Mouse (Mus musculus): Measurements from ENCODE around the gene Syne4. TPM values are rescaled to one million over a fixed set of nuclear protein-coding genes. Genes with fewer than 3 reads are reported as not detected.

Gene Syne4
- polyA plus RNA-seq, 1 experiment from 2014 or later: 14.8 TPM

- H3K4me1 ChIP-seq (ENCODE audit: control insufficient read depth, insufficient read depth, low read depth, low read length): peaks cover 10% of the 10 kb centered on the region
- H3K4me3 ChIP-seq (ENCODE audit: low read length): peak overlapping the region; percentile 81
- peak overlapping the region; percentile 80 for H3K4me2 ChIP-seq (ENCODE audit: low read length)
- no peaks in the 10 kb centered on the region for H3K36me3 ChIP-seq (ENCODE audit: control insufficient read depth, insufficient read depth, low read length)
- no peaks in the 10 kb centered on the region for H3K9me3 ChIP-seq (ENCODE audit: control insufficient read depth, low read length)
- H3K9ac ChIP-seq (ENCODE audit: low read depth, low read length): peak overlapping the region; percentile 90
- H3K27me3 ChIP-seq (replicated peaks; ENCODE audit: control insufficient read depth, insufficient read depth, low read length): no peaks in the 10 kb centered on the region
- ATAC-seq: peak; percentile 99
- H3K27ac ChIP-seq (ENCODE audit: low read depth, low read length): peak overlapping the region; percentile 78
- WGBS: under 1% methylated on average over 20 of the region's 20 CpGs
These were observed 7.7 kb downstream of the Syne4 start for GRCm38 (mm10) chr7:30322285-30322667.

GRCm38 (mm10) chr7:30322865-30323264 is 8.3 kb downstream of the Syne4 start:
- peak overlapping the region; percentile 81 for H3K4me3 ChIP-seq (ENCODE audit: low read length)
- peak overlapping the region; percentile 56 for H3K9ac ChIP-seq (ENCODE audit: low read depth, low read length)
- H3K36me3 ChIP-seq (ENCODE audit: control insufficient read depth, insufficient read depth, low read length): no peaks in the 10 kb centered on the region
- H3K27ac ChIP-seq (ENCODE audit: low read depth, low read length): peak overlapping the region; percentile 65; the same call in 1 of the 2 replicates
- ATAC-seq: no peak
- H3K27me3 ChIP-seq (replicated peaks; ENCODE audit: control insufficient read depth, insufficient read depth, low read length): no peaks in the 10 kb centered on the region
- no peaks in the 10 kb centered on the region for H3K9me3 ChIP-seq (ENCODE audit: control insufficient read depth, low read length)
- H3K4me1 ChIP-seq (ENCODE audit: control insufficient read depth, insufficient read depth, low read depth, low read length): peaks cover 10% of the 10 kb centered on the region
- WGBS: 36% methylated on average over 6 of the region's 6 CpGs
- H3K4me2 ChIP-seq (ENCODE audit: low read length): peak overlapping the region; percentile 80

GRCm38 (mm10) chr7:30323795-30324194 is 9.2 kb downstream of the Syne4 start, which contains the start of gene Sdhaf1:
TSS of gene Sdhaf1 (minus strand) at chr7:30323895.
- H3K9me3 ChIP-seq (ENCODE audit: control insufficient read depth, low read length): no peaks in the 10 kb centered on the region
- no peak for ATAC-seq

GRCm38 (mm10) chr7:30324300-30324944 is 9.8 kb downstream of the Syne4 start:
- Histone ChIP-seq H3K9ac (ENCODE audit: low read depth, low read length) (no peak overlapping the region), H3K27me3 (replicated peaks; ENCODE audit: control insufficient read depth, insufficient read depth, low read length) (no peaks in the 10 kb centered on the region), H3K9me3 (ENCODE audit: control insufficient read depth, low read length) (no peaks in the 10 kb centered on the region), H3K27ac (ENCODE audit: low read depth, low read length) (no peak overlapping the region), H3K4me3 (ENCODE audit: low read length) (no peak overlapping the region), H3K4me2 (ENCODE audit: low read length) (no peak overlapping the region), H3K4me1 (ENCODE audit: control insufficient read depth, insufficient read depth, low read depth, low read length) (peaks cover 10% of the 10 kb centered on the region), H3K36me3 (ENCODE audit: control insufficient read depth, insufficient read depth, low read length) (no peaks in the 10 kb centered on the region)
- 86% methylated on average over 5 of the region's 5 CpGs for WGBS
- ATAC-seq: no peak

More at GRCm38 (mm10) chr7:30323795-30324194, 9.2 kb downstream of the Syne4 start, which contains the start of gene Sdhaf1:
- H3K4me1 ChIP-seq (ENCODE audit: control insufficient read depth, insufficient read depth, low read depth, low read length): peaks cover 10% of the 10 kb centered on the region
- H3K4me3 ChIP-seq (ENCODE audit: low read length): peak within 1 kb of the TSS; percentile 81
- no peak within 1 kb of the TSS; the same call in 1 of the 2 replicates for H3K27ac ChIP-seq (ENCODE audit: low read depth, low read length)
- no peaks in the 10 kb centered on the region for H3K27me3 ChIP-seq (replicated peaks; ENCODE audit: control insufficient read depth, insufficient read depth, low read length)
- H3K9ac ChIP-seq (ENCODE audit: low read depth, low read length): peak within 1 kb of the TSS; percentile 56; the same call in 1 of the 2 replicates
- peak within 1 kb of the TSS; percentile 80 for H3K4me2 ChIP-seq (ENCODE audit: low read length)
- no peaks in the 10 kb centered on the region for H3K36me3 ChIP-seq (ENCODE audit: control insufficient read depth, insufficient read depth, low read length)
- 83% methylated on average over 3 of the region's 3 CpGs for WGBS

- 30% methylated on average over 2 of the region's 2 CpGs for WGBS
- H3K4me2 ChIP-seq (ENCODE audit: low read length): no peak overlapping the region
- no peaks in the 10 kb centered on the region for H3K36me3 ChIP-seq (ENCODE audit: control insufficient read depth, insufficient read depth, low read length)
These were observed 10.8 kb downstream of the Syne4 start for GRCm38 (mm10) chr7:30325364-30325763.

GRCm38 (mm10) chr7:30326427-30326826 is 11.8 kb downstream of the Syne4 start:
- no peaks in the 10 kb centered on the region for H3K36me3 ChIP-seq (ENCODE audit: control insufficient read depth, insufficient read depth, low read length)
- no peaks in the 10 kb centered on the region for H3K27me3 ChIP-seq (replicated peaks; ENCODE audit: control insufficient read depth, insufficient read depth, low read length)
- H3K27ac ChIP-seq (ENCODE audit: low read depth, low read length): no peak overlapping the region
- no peak overlapping the region for H3K4me2 ChIP-seq (ENCODE audit: low read length)
- H3K9me3 ChIP-seq (ENCODE audit: control insufficient read depth, low read length): no peaks in the 10 kb centered on the region
- no peak overlapping the region for H3K9ac ChIP-seq (ENCODE audit: low read depth, low read length)
- H3K4me3 ChIP-seq (ENCODE audit: low read length): no peak overlapping the region
- peaks cover 8% of the 10 kb centered on the region for H3K4me1 ChIP-seq (ENCODE audit: control insufficient read depth, insufficient read depth, low read depth, low read length)
- no peak for ATAC-seq

More at GRCm38 (mm10) chr7:30325364-30325763, 10.8 kb downstream of the Syne4 start:
- peaks cover 10% of the 10 kb centered on the region for H3K4me1 ChIP-seq (ENCODE audit: control insufficient read depth, insufficient read depth, low read depth, low read length)
- H3K4me3 ChIP-seq (ENCODE audit: low read length): no peak overlapping the region
- H3K9ac ChIP-seq (ENCODE audit: low read depth, low read length): no peak overlapping the region
- ATAC-seq: no peak
- no peak overlapping the region for H3K27ac ChIP-seq (ENCODE audit: low read depth, low read length)
- H3K27me3 ChIP-seq (replicated peaks; ENCODE audit: control insufficient read depth, insufficient read depth, low read length): no peaks in the 10 kb centered on the region
- H3K9me3 ChIP-seq (ENCODE audit: control insufficient read depth, low read length): no peaks in the 10 kb centered on the region

GRCm38 (mm10) chr7:30327140-30327539 is 12.5 kb downstream of the Syne4 start:
- 0 out of 2 replicates have a peak overlapping the region, but pooled peaks have one; percentile 6 for H3K9ac ChIP-seq (ENCODE audit: low read depth, low read length)
- WGBS: 43% methylated on average over 15 of the region's 15 CpGs
- no peak for ATAC-seq

GRCm38 (mm10) chr7:30328379-30328778 is 13.8 kb downstream of the Syne4 start:
- Histone ChIP-seq H3K27me3 (replicated peaks; ENCODE audit: control insufficient read depth, insufficient read depth, low read length) (no peaks in the 10 kb centered on the region), H3K36me3 (ENCODE audit: control insufficient read depth, insufficient read depth, low read length) (no peaks in the 10 kb centered on the region), H3K4me2 (ENCODE audit: low read length) (no peak overlapping the region), H3K9ac (ENCODE audit: low read depth, low read length) (no peak overlapping the region), H3K27ac (ENCODE audit: low read depth, low read length) (no peak overlapping the region), H3K4me1 (ENCODE audit: control insufficient read depth, insufficient read depth, low read depth, low read length) (peaks cover 14% of the 10 kb centered on the region), H3K4me3 (ENCODE audit: low read length) (no peak overlapping the region), H3K9me3 (ENCODE audit: control insufficient read depth, low read length) (no peaks in the 10 kb centered on the region)
- WGBS: 47% methylated on average over 10 of the region's 10 CpGs
- ATAC-seq: no peak

More at GRCm38 (mm10) chr7:30327140-30327539, 12.5 kb downstream of the Syne4 start:
- H3K36me3 ChIP-seq (ENCODE audit: control insufficient read depth, insufficient read depth, low read length): no peaks in the 10 kb centered on the region
- no peak overlapping the region for H3K4me2 ChIP-seq (ENCODE audit: low read length)
- peaks cover 8% of the 10 kb centered on the region for H3K4me1 ChIP-seq (ENCODE audit: control insufficient read depth, insufficient read depth, low read depth, low read length)
- H3K27ac ChIP-seq (ENCODE audit: low read depth, low read length): no peak overlapping the region
- H3K27me3 ChIP-seq (replicated peaks; ENCODE audit: control insufficient read depth, insufficient read depth, low read length): no peaks in the 10 kb centered on the region
- H3K9me3 ChIP-seq (ENCODE audit: control insufficient read depth, low read length): no peaks in the 10 kb centered on the region
- H3K4me3 ChIP-seq (ENCODE audit: low read length): no peak overlapping the region

GRCm38 (mm10) chr7:30331887-30332286 is 17.3 kb downstream of the Syne4 start:
- H3K27ac ChIP-seq (ENCODE audit: low read depth, low read length): peak overlapping the region; percentile 14; the same call in 1 of the 2 replicates
- ATAC-seq: peak; percentile 89
- no peaks in the 10 kb centered on the region for H3K36me3 ChIP-seq (ENCODE audit: control insufficient read depth, insufficient read depth, low read length)
- peak overlapping the region; percentile 3; the same call in 1 of the 2 replicates for H3K9ac ChIP-seq (ENCODE audit: low read depth, low read length)
- H3K4me3 ChIP-seq (ENCODE audit: low read length): peak overlapping the region; percentile 21
- H3K4me2 ChIP-seq (ENCODE audit: low read length): peak overlapping the region; percentile 51
- H3K4me1 ChIP-seq (ENCODE audit: control insufficient read depth, insufficient read depth, low read depth, low read length): peaks cover 28% of the 10 kb centered on the region
- no peaks in the 10 kb centered on the region for H3K9me3 ChIP-seq (ENCODE audit: control insufficient read depth, low read length)
- peaks cover 9% of the 10 kb centered on the region for H3K27me3 ChIP-seq (replicated peaks; ENCODE audit: control insufficient read depth, insufficient read depth, low read length)
- WGBS: 1% methylated on average over 13 of the region's 13 CpGs

All from hindbrain, embryonic 16.5 days (tissue).